Mouse (Mus musculus): ENCODE data around the gene Traip. TPM values are rescaled to one million over a fixed set of nuclear protein-coding genes. Genes with fewer than 3 reads are reported as not detected.

The Traip gene
- total RNA-seq, 2 experiments from 2014 or later, result 2.0 to 3.0 TPM

- no peak for DNase-seq
Observed at GRCm38 (mm10) chr9:107971690-107972541, 22.0 kb downstream of the Traip start.

GRCm38 (mm10) chr9:107974491-107975171 is 24.7 kb downstream of the Traip start:
- no peak for DNase-seq

GRCm38 (mm10) chr9:107975399-107976386 is 25.8 kb downstream of the Traip start, which contains the start of gene Uba7:
Uba7 (plus strand) TSS chr9:107975505.
- peak in 1 of 2 experiments; percentile 35 for DNase-seq

GRCm38 (mm10) chr9:107978815-107979214 is 28.9 kb downstream of the Traip start:
- DNase-seq, result no peak

GRCm38 (mm10) chr9:107981684-107982605 is 32.0 kb downstream of the Traip start:
- DNase-seq, result no peak

- peak; percentile 61 to 74 for DNase-seq
Observed at GRCm38 (mm10) chr9:107982681-107983346, 32.9 kb downstream of the Traip start, which contains the start of gene Gm20661. Gm20661 (plus strand) TSS chr9:107983058.

GRCm38 (mm10) chr9:107983421-107983890 is 33.5 kb downstream of the Traip start:
- DNase-seq, result peak; percentile 68 to 85

GRCm38 (mm10) chr9:107984052-107984753 is 34.3 kb downstream of the Traip start:
- DNase-seq, result no peak

- no peak for DNase-seq
Observed at GRCm38 (mm10) chr9:107984754-107985055, 34.8 kb downstream of the Traip start.

GRCm38 (mm10) chr9:107985131-107986119 is 35.5 kb downstream of the Traip start, which contains the start of gene Inka1:
Inka1 (minus strand) TSS chr9:107985879.
- peak; percentile 92 to 97 for DNase-seq

GRCm38 (mm10) chr9:107986376-107986775 is 36.4 kb downstream of the Traip start:
- peak; percentile 87 to 92 for DNase-seq

- no peak for DNase-seq
Observed at GRCm38 (mm10) chr9:107987950-107988349, 38.0 kb downstream of the Traip start.

GRCm38 (mm10) chr9:107992197-107992596 is 42.3 kb downstream of the Traip start, which contains the start of gene Cdhr4:
Cdhr4 (plus strand) TSS chr9:107992497.
- no peak for DNase-seq

- no peak for DNase-seq
Observed at GRCm38 (mm10) chr9:107993013-107993412, 43.1 kb downstream of the Traip start.

- no peak for DNase-seq
Observed at GRCm38 (mm10) chr9:107994464-107994863, 44.5 kb downstream of the Traip start.

- no peak for DNase-seq
Observed at GRCm38 (mm10) chr9:107995513-107995912, 45.6 kb downstream of the Traip start.

- no peak for DNase-seq
Observed at GRCm38 (mm10) chr9:107996049-107996448, 46.1 kb downstream of the Traip start, which contains the start of gene Gm20662. Gm20662 (plus strand) TSS chr9:107996349.

All from adrenal gland, postnatal 36 days (tissue).